Mouse (Mus musculus) liver, embryonic 14.5 days (tissue): ENCODE measurements around the gene Hoxc13. TPM values are rescaled to one million over a fixed set of nuclear protein-coding genes. Genes with fewer than 3 reads are reported as not detected.
A peak's percentile ranks its signal among the peaks of the same experiment; 100 is the strongest.

Experiments
- ATAC-seq: fragments of 200-750 bp; cut with Nextera tagmentation; 2 replicates; pipeline ENCODE4 v1.8.0; 2017; ENCODE audit warnings: moderate number of reproducible peaks, mild to moderate bottlenecking, moderate library complexity; ENCODE audit not compliant: insufficient read depth
- DNase-seq, 3 experiments: peaks; one replicate each; pipeline ENCODE4 v3.0.0-alpha.2; 2012 to 2013; ENCODE audit warnings: low read depth in 3 of 3, low spot score in 3 of 3
- H3K27ac ChIP-seq: fragments of 300-500 bp; sonication (generic); 2 replicates; pipeline ENCODE4 v1.5.1; 2014; ENCODE audit warnings: moderate library complexity, mild to moderate bottlenecking, control low read depth, inconsistent platforms
- H3K27me3 ChIP-seq: fragments of 300-500 bp; sonication (generic); 2 replicates; pipeline ENCODE4 v1.6.1; 2014; ENCODE audit warnings: mild to moderate bottlenecking, low read length, moderate library complexity; ENCODE audit not compliant: control insufficient read depth, insufficient read depth
- H3K36me3 ChIP-seq: fragments of 300-500 bp; sonication (generic); replicated peaks from 2 replicates; pipeline ENCODE4 v1.6.1; 2014; ENCODE audit warnings: low read depth; ENCODE audit not compliant: control insufficient read depth, insufficient read depth
- H3K4me1 ChIP-seq, 2 experiments: fragments of 200-500 bp in 1 of 2; fragments of 300-500 bp in 1 of 2; sonication (generic) in 1 of 2; replicated peaks; 2 replicates each; pipeline ENCODE4 v1.6.1; 2012 to 2014; ENCODE audit warnings: antibody characterized with exemption in 1 of 2, inconsistent platforms in 1 of 2, low read length in 1 of 2; ENCODE audit not compliant: control insufficient read depth in 2 of 2, insufficient read depth in 2 of 2
- H3K4me2 ChIP-seq: fragments of 300-500 bp; sonication (generic); 2 replicates; pipeline ENCODE4 v1.6.1; 2014; ENCODE audit warnings: low read depth, mild to moderate bottlenecking, control low read depth, moderate library complexity
- H3K4me3 ChIP-seq, 2 experiments: fragments of 200-500 bp in 1 of 2; fragments of 300-500 bp in 1 of 2; sonication (generic) in 1 of 2; 2 replicates each; pipeline ENCODE4 v1.5.1; 2012 to 2014; ENCODE audit warnings: low read depth in 2 of 2, low read length in 2 of 2, mild to moderate bottlenecking in 2 of 2, control low read depth in 1 of 2, inconsistent platforms in 1 of 2, moderate library complexity in 1 of 2; ENCODE audit not compliant: insufficient read depth in 1 of 2
- H3K9ac ChIP-seq: fragments of 300-500 bp; sonication (generic); replicated peaks from 2 replicates; pipeline ENCODE4 v1.6.1; 2014; ENCODE audit warnings: mild to moderate bottlenecking, control low read depth, moderate library complexity
- H3K9me3 ChIP-seq: fragments of 300-500 bp; sonication (generic); 2 replicates; pipeline ENCODE4 v1.6.1; 2016; ENCODE audit warnings: low read length, mixed read lengths; ENCODE audit not compliant: control insufficient read depth
- CTCF ChIP-seq: IDR thresholded peaks from 2 replicates; pipeline ENCODE4 v1.5.1; 2016; ENCODE audit warnings: antibody characterized with exemption, low read depth, control low read depth
- EP300 ChIP-seq: IDR thresholded peaks from 2 replicates; pipeline ENCODE4 v1.6.1; 2016; ENCODE audit warnings: antibody characterized with exemption, low read depth
- WGBS: fragments of 180-500 bp; shearing (Covaris S2); extraction: QIAGEN DNeasy Blood & Tissue Kit; methylation state at CpG from one replicate; pipeline ENCODE4 v1.1.7; 2014; ENCODE audit not compliant: insufficient replicate concordance; 5-methylcytosine and 5-hydroxymethylcytosine counted together
- polyA plus RNA-seq, 2 experiments: library from polyadenylated mRNA; depleted of rRNA in 1 of 2; stranded (reverse) in 1 of 2; unstranded in 1 of 2; fragments of >200 nt; fragmentation: Nextera tagmentation in 1 of 2; extraction: Ambion mirVana in 1 of 2; gene quantifications; 2 replicates each; pipeline versions ENCODE4 v1.2.1 to v1.2.3; 2012 to 2014

The Hoxc13 gene
- polyA plus RNA-seq, 2 experiments = not detected

DNA sequence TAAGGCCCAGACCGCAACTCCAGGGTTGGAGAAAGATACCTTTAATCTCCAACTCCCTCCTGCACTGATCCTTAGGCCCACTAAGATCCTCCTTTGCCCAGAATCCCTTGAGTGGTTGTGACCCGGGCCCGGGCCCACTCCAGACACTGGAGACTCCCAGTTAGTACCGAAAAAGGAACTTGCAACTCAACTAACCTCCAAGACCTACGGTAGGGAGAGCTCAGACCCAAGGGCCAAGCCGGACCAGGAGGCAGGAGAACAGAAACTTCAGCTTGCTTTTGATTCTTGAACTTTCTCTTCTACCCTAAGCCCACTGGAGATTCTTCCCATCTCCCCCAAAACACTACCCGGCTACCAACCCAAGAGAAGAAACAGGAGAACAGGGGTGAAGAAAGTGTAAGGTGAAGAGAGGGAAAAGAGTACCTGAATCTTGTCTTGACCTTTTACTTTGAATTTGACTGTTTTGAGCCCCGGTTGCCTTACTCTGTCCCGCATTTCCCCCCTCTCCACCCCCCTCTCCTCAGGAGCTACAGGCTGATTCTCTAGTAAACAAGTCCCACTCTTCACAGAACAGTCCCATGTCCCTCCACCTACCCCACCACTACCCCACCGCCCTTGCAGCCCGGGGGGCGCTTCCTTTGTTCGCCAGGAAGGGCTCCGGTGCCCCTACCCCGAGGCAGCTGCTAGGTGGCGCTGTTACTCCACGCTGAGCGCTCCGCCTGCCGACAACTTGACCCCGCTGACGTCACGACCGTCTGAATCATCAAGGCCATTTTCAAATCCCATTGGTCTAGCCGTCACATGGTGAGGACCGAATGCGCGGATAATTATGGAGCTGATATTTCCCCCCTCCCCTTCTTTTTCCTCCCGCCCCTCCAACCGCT is 45.2 kb downstream of the Hoxc13 start:
- no peak overlapping the region for H3K4me2 ChIP-seq
- no peaks in the 10 kb centered on the region for H3K9me3 ChIP-seq
- no peak overlapping the region for H3K4me3 ChIP-seq
- H3K27me3 ChIP-seq = peaks cover 97% of the 10 kb centered on the region
- DNase-seq (peak; percentile 4 to 22 (median 7)), ATAC-seq (no peak)
- no peaks in the 10 kb centered on the region for H3K4me1 ChIP-seq
- H3K36me3 ChIP-seq = no peaks in the 10 kb centered on the region
- no peak overlapping the region for H3K27ac ChIP-seq
- no peak overlapping the region for H3K9ac ChIP-seq
- peak; percentile 76 for TF ChIP-seq CTCF
- no peak for TF ChIP-seq EP300
- 3% methylated on average over 30 of the region's 30 CpGs for WGBS

DNA sequence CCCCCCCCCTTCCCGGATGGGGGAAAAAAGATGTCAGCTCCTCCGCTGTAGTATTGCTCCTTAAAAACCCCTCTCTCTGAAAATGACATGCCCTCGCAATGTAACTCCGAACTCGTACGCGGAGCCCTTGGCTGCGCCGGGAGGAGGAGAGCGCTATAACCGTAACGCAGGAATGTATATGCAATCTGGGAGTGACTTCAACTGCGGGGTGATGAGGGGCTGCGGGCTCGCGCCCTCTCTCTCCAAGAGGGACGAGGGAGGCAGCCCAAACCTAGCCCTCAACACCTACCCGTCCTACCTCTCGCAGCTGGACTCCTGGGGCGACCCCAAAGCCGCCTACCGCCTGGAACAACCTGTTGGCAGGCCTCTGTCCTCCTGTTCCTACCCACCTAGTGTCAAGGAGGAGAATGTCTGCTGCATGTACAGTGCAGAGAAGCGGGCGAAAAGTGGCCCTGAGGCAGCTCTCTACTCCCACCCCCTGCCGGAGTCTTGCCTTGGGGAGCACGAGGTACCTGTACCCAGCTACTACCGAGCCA is 45.9 kb downstream of the Hoxc13 start, which contains the start of gene Hoxc10:
Gene Hoxc10 (plus strand): TSS at position 21 of the 536 bp plus-strand sequence.
- peaks cover 97% of the 10 kb centered on the region for H3K27me3 ChIP-seq
- no peaks in the 10 kb centered on the region for H3K36me3 ChIP-seq
- H3K4me3 ChIP-seq = no peak within 1 kb of the TSS
- H3K4me2 ChIP-seq = no peak within 1 kb of the TSS
- no peak within 1 kb of the TSS for H3K9ac ChIP-seq
- no peaks in the 10 kb centered on the region for H3K4me1 ChIP-seq
- no peak for DNase-seq
- ATAC-seq = no peak
- no peaks in the 10 kb centered on the region for H3K9me3 ChIP-seq
- H3K27ac ChIP-seq = no peak within 1 kb of the TSS
- WGBS = 3% methylated on average over 27 of the region's 27 CpGs
- TF ChIP-seq CTCF (no peak), EP300 (no peak)

DNA sequence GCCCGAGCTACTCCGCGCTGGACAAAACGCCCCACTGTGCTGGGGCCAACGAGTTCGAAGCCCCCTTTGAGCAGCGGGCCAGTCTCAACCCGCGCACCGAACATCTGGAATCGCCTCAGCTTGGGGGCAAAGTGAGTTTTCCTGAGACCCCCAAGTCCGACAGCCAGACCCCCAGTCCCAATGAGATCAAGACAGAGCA is 46.3 kb downstream of the Hoxc13 start, which contains the start of gene Hoxc5:
Gene Hoxc5 (plus strand): TSS at position 132 of the 199 bp plus-strand sequence.
- ATAC-seq = no peak
- Histone ChIP-seq H3K27ac (no peak within 1 kb of the TSS), H3K4me1 (no peaks in the 10 kb centered on the region), H3K9ac (no peak within 1 kb of the TSS), H3K9me3 (no peaks in the 10 kb centered on the region), H3K4me2 (no peak within 1 kb of the TSS), H3K4me3 (no peak within 1 kb of the TSS), H3K36me3 (no peaks in the 10 kb centered on the region), H3K27me3 (peaks cover 99% of the 10 kb centered on the region)
- TF ChIP-seq CTCF (no peak), EP300 (no peak)
- 3% methylated on average over 12 of the region's 12 CpGs for WGBS
- no peak for DNase-seq

DNA sequence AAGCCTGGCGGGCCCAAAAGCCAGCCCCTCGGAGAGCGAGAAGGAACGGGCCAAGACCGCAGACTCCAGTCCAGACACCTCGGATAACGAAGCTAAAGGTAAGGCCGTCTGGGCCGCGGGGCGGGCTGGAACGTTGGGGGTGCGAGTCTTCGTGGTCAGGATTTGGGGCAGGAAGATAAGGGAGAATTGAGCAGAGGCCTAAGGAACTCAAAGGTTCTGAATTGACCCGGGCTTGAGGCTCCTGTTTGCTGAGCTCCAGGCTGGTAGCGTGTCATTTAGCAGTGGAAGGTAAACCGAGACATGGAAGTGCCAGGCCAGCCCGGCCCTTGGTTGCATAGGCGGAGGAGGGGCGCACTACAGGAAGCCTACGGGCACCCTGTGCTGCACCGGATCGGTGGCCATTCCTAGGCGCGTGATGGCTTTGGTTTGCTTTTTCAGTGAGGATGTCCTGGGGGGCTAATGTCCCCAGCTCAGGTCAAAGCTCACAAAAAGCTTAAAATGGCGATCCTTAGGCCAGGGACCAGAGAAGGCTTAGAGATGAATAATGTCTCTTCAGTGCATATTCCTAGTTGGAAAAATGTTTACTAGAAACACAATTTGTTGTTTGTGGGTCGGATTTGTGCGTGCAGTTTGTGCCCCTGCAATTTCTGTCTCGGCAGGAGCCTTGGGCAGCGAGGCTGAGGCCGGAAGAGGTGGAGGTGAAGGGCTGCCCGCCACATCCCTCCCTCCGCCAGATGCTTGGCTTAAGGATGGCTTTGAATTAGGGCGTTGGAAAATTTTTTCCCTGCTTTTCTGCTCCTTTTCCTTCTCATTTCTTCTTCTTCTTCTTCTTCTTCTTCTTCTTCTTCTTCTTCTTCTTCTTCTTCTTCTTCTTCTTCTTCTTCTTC is 46.9 kb downstream of the Hoxc13 start:
- TF ChIP-seq CTCF (no peak), EP300 (no peak)
- no peaks in the 10 kb centered on the region for H3K4me1 ChIP-seq
- H3K9ac ChIP-seq = no peak overlapping the region
- ATAC-seq = no peak
- 3% methylated on average over 34 of the region's 34 CpGs for WGBS
- H3K9me3 ChIP-seq = no peaks in the 10 kb centered on the region
- no peak overlapping the region for H3K27ac ChIP-seq
- no peak overlapping the region for H3K4me3 ChIP-seq
- H3K27me3 ChIP-seq = peaks cover 99% of the 10 kb centered on the region
- H3K36me3 ChIP-seq = no peaks in the 10 kb centered on the region
- H3K4me2 ChIP-seq = no peak overlapping the region
- no peak for DNase-seq

DNA sequence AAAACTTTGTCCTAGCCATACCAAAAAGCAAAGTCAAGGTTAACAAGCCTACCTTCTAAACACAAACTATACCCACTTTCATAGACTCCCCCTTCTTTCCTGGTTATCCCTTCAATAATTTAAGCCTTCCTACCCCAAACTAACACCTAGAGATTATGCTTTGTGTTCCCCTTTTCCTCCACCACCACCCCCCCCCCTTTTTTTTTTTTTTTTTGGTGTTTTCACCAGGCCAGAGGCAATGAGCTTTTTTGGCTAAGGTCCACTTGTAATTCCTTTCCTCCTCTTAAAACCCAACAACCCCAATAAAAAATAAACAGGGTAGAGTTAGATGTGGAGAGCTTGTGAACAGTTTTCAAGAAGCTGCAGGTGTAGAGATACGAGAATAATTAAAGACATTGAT is 48.4 kb downstream of the Hoxc13 start:
- Histone ChIP-seq H3K36me3 (no peaks in the 10 kb centered on the region), H3K27ac (no peak overlapping the region)
- 13% methylated on average over 1 of the region's 1 CpGs for WGBS

More for the DNA sequence above, 48.4 kb downstream of the Hoxc13 start:
- Histone ChIP-seq H3K9ac (no peak overlapping the region), H3K27me3 (peaks cover 99% of the 10 kb centered on the region), H3K9me3 (no peaks in the 10 kb centered on the region), H3K4me3 (no peak overlapping the region), H3K4me1 (no peaks in the 10 kb centered on the region), H3K4me2 (no peak overlapping the region)
- ATAC-seq (no peak), DNase-seq (no peak)
- no peak for TF ChIP-seq CTCF
